Comparison of ENCODE assay signal across 21 mouse cellular contexts in the genomic region with DNA sequence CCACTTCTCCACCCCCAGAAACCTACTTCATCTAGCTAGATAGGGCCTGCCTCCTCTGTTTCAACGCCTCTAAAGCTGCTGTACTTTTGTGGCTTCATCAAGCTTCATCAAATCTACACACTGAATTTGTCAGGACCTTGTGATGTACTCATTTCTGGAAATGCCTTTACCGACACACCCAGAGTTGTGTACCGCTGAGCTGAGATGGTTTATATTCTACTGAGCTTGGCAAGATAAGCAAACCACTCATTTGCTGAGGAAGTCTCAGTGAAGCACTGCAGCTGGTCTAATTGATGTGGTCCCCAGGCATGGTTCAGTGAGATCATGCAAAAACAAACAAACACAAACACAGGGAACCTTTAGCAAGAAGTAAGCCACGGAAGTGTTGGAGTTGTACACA.
DNase-seq lines count a peak whose midpoint lies in the region; ATAC-seq and TF ChIP-seq lines count a peak whose summit lies in the region.
"Had no signal": no experiment of that assay in that cellular context is flagged by ENCODE, and none has a peak within 500 bp of the region (broad histone marks: within the 10 kb centered on the region; RNA-seq: fewer than 3 reads in every experiment).

No protein-coding gene starts in this region.

- H3K9ac ChIP-seq in lung, embryonic 14.5 days: no peak overlapping the region
- H3K9ac ChIP-seq: heart, embryonic 15.5 days; hindbrain, embryonic 15.5 days; stomach, embryonic 15.5 days had no signal

- DNase-seq in frontal cortex, postnatal 25 days (ENCODE audit: low spot score in 2 of 2): no peak
- peak; percentile 38 for DNase-seq in lung, embryonic 14.5 days
- DNase-seq in lung, postnatal 14 days: no peak
- DNase-seq in CD4-positive helper T cell, adult 2 months (ENCODE audit: low read depth, low spot score): peak; percentile 73
- DNase-seq in induced T-regulatory cell, adult 2 months (ENCODE audit: low read depth): peak; percentile 65
- no peak for DNase-seq in adrenal gland, postnatal 4 days (ENCODE audit: low spot score in 2 of 2)
- no peak for DNase-seq in left cerebral cortex, adult 18-20 months (ENCODE audit: low spot score in 2 of 2)
- DNase-seq: adrenal gland, adult 2 months; cerebellum, adult 9-10 months; gastrocnemius, postnatal 14 days; heart, postnatal 4 days; layer of hippocampus, postnatal 36 days; left cerebral cortex, postnatal 4 days; liver had no signal

- H3K36me3 ChIP-seq in lung, embryonic 14.5 days (ENCODE audit: insufficient read depth): no peaks in the 10 kb centered on the region
- H3K36me3 ChIP-seq: embryonic facial prominence, embryonic 10.5 days; heart, embryonic 15.5 days; hindbrain, embryonic 15.5 days; stomach, embryonic 15.5 days had no signal

- H3K27me3 ChIP-seq in lung, embryonic 14.5 days (ENCODE audit: insufficient read depth, low read length): no peaks in the 10 kb centered on the region
- H3K27me3 ChIP-seq: heart, embryonic 15.5 days; hindbrain, embryonic 15.5 days; stomach, embryonic 15.5 days had no signal

- peak; percentile 60 for ATAC-seq in frontal cortex, adult (ENCODE audit: low TSS enrichment)
- ATAC-seq in lung, embryonic 14.5 days (ENCODE audit: insufficient read depth): peak; percentile 70
- ATAC-seq: intestine, postnatal 0 days; midbrain, embryonic 16.5 days had no signal

- no peak overlapping the region for H3K27ac ChIP-seq in lung, embryonic 14.5 days (ENCODE audit: low read depth)
- H3K27ac ChIP-seq: embryonic facial prominence, embryonic 10.5 days had no signal

- no peaks in the 10 kb centered on the region for H3K9me3 ChIP-seq in lung, embryonic 14.5 days (ENCODE audit: low read depth, low read length)
- H3K9me3 ChIP-seq: embryonic facial prominence, embryonic 10.5 days; heart, embryonic 15.5 days; hindbrain, embryonic 15.5 days; stomach, embryonic 15.5 days had no signal

- H3K4me2 ChIP-seq in lung, embryonic 14.5 days: no peak overlapping the region
- H3K4me2 ChIP-seq: heart, embryonic 15.5 days; hindbrain, embryonic 15.5 days; stomach, embryonic 15.5 days had no signal

- no peaks in the 10 kb centered on the region for H3K4me1 ChIP-seq in lung, embryonic 14.5 days (ENCODE audit: insufficient read depth)
- H3K4me1 ChIP-seq: stomach, embryonic 15.5 days had no signal

- TF ChIP-seq CTCF in lung, embryonic 14.5 days (IDR thresholded peaks at IDR 0.05; ENCODE audit: low read depth): no peak

- H3K4me3 ChIP-seq in lung, embryonic 14.5 days (ENCODE audit: low read depth, low read length): no peak overlapping the region
- H3K4me3 ChIP-seq: embryonic facial prominence, embryonic 10.5 days; heart, embryonic 15.5 days; hindbrain, embryonic 15.5 days; stomach, embryonic 15.5 days had no signal

- WGBS in lung, embryonic 14.5 days: 24% methylated on average over 4 of the region's 4 CpGs

Comparison
In these comparisons a context has a peak if more than half of its experiments do, and no peak if none do; other contexts are left out.
1. DNase-seq: peak in lung, embryonic 14.5 days (single experiment), CD4-positive helper T cell, adult 2 months (single experiment) and induced T-regulatory cell, adult 2 months (single experiment); none in frontal cortex, postnatal 25 days (0 of 2), lung, postnatal 14 days (single experiment), adrenal gland, postnatal 4 days (0 of 2) and left cerebral cortex, adult 18-20 months (0 of 2).